Mouse (Mus musculus) spleen, postnatal 36 days (tissue): Measurements from ENCODE around the gene Crybb1.

Experiments
- DNase-seq, 2 experiments: peaks; one replicate each; pipeline ENCODE4 v3.0.0; 2022; ENCODE audit warnings: low spot score in 2 of 2, mixed read lengths in 1 of 2

The Crybb1 gene

GRCm38 (mm10) chr5:112266011-112266777, 10.6 kb downstream of the Crybb1 start:
- peak; percentile 46 to 49 for DNase-seq

- peak; percentile 62 to 66 for DNase-seq
These were observed 15.3 kb downstream of the Crybb1 start for GRCm38 (mm10) chr5:112270764-112271541.

- peak; percentile 55 to 61 for DNase-seq
These were observed 17.3 kb downstream of the Crybb1 start for GRCm38 (mm10) chr5:112272934-112273333.

DNA sequence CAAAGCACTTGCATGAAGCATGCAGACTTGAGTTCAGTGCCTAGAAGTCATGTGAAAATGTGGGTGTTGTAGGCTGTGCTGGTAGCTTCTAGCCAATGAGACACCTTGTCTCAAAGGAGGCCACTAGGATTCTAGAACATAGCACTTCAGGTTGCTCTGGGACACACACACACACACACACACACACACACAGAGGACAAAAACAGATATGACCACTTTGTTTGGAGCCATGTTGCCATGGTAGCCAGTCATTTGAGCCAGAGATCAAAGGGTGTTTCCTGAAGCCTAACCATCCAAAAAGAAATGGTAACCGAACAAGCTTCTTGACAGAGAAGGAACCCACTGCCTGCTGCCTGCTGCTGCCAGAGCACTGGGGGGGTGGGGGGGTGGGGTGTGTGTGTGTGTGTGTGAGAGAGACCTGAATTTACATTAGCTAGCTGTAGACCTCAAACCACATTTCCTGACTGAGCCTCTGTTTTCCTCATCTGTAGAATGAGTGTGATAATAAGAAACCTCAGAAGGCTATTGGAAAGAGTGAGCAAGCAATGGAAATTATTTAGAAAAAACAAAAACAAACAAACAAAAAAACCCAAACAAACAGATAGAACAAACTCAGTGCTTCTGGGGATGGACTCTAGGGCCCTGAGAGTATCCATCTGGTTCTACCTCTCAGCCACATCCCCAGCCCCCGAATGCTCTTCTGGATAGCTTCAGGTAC, 18.3 kb downstream of the Crybb1 start:
- peak in 1 of 2 experiments; percentile 46 for DNase-seq

- no peak for DNase-seq
These were observed 19.6 kb downstream of the Crybb1 start for GRCm38 (mm10) chr5:112275021-112275804.

GRCm38 (mm10) chr5:112276267-112276873, 20.8 kb downstream of the Crybb1 start, which contains the start of gene Tpst2:
Gene Tpst2, plus strand, starts transcription at chr5:112276691.
- peak; percentile 99 to 100 for DNase-seq

DNA sequence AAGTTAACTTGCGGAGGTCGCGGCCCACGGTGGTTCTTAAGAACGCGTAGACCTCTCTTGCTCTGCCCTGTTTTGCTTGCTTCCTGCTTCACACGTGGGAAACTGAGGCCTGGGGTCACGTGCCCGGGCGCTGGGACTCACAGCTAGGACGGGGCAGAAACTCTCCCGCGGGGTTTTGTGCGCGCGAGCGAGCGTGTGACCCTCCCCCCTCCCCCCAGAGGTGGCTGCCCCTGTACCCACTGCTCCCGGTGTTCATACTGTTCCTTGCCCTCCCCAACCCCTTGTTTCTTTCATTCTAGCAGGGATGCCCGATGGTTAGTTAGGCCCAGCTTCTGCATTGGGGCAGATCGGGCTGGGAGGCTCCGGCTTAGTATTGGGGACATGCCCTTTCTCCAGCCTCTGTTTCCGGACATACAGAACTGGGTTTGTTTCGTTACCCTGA, 21.3 kb downstream of the Crybb1 start:
- DNase-seq = no peak

DNA sequence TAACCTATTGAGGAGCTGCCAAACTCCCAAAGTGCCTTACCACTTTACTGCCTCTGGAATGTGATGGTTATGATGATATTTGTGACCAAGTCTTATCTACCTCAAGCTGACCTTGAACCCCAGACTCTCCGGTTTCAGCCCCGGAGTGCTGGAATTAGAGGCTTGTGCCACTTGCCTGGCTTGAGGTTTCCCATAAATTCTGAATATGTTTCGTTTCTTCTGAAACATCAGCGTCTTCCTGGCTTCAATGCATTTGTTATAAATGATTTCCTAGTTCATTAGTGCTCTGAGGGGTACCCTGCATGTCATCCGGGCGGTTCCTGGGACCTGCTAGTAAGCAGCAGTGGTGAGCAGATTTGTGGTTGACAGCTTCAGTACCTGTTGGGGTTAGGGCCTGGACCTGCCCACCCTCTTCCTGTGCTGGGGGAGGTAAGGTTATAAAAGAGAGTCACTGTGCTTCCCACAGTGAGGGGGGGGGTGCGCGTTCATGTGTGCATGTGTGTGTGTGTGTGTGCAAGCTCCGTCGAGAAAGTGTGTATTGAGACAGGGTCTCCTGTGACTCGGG, 22.4 kb downstream of the Crybb1 start:
- no peak for DNase-seq

GRCm38 (mm10) chr5:112279181-112280021, 23.8 kb downstream of the Crybb1 start:
- no peak for DNase-seq

DNA sequence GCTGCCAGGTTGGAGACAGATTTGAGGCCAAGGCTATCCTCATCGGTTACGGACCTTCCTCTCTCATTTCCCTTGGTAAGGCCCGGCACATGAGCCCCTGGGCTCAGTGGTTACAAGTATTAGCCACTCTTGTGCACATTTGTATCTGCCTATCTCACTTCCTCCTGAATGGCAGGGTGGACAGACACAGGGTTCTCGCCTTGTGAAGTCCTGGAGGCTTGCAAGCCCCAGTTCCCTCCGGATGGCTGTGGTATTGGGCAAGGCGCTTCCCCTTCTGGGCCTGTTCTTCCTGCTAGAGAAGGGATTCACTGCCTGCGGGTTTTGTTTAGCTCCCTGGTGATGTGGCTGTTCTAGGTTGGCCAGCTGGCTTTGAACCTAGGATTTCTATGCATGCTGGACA, 24.5 kb downstream of the Crybb1 start:
- peak in 1 of 2 experiments; percentile 58 for DNase-seq

DNA sequence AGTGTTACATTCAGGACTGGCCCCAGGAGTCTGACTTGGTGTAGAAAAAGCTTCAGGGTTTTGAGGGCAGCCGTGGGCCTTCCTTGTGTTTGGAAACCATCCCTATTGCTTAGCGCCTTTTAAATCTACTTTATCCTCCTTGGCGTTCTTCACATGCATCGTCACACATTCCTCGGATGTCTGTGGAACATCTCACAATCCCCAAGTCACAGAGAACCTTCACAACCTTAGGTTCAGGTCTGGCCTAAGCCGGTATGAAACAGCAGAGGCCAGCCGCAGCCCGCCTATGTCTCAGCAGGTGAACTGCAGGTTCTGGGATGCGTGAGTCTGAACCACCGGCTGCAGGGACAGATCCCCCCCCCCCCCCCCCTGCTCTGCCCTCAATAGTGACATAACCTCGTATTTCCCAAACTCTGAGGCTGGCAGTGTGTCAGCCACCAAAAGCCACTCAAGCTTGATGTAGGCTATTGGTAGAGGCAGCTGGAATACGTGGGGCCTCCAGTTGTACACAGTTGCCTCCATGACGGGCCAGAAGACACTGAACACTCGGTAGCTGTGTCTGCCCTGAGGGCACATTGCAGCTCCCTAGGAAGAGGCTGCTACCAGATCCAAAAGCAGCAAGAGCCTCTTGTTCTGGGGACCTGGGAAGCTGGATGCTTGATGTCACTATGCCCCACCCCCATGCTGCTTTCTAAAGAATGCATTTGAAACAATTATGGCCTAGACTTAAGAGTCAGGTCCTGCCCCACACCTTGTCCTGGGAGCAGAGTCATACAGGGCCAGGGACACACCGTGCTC, 25.4 kb downstream of the Crybb1 start:
- no peak for DNase-seq

DNA sequence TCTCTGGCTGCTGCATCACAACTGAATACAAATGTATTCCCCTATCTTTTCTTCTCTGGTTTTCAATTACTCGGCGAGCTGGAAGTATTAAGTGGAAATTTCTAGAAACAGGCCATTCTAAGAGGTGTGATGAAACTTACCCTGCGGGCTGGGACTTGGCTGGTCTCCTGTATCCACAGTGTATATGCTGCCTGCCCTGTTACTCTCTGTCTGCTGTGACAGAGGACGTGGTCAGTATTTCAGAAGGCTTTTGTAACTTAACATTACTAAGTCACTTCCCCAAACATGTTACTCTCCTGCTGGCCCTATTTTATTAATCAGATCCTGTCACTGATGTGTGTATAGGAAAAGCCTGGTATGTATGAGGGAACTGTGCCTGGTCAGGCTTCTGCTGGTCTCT, 26.1 kb downstream of the Crybb1 start:
- no peak for DNase-seq

DNA sequence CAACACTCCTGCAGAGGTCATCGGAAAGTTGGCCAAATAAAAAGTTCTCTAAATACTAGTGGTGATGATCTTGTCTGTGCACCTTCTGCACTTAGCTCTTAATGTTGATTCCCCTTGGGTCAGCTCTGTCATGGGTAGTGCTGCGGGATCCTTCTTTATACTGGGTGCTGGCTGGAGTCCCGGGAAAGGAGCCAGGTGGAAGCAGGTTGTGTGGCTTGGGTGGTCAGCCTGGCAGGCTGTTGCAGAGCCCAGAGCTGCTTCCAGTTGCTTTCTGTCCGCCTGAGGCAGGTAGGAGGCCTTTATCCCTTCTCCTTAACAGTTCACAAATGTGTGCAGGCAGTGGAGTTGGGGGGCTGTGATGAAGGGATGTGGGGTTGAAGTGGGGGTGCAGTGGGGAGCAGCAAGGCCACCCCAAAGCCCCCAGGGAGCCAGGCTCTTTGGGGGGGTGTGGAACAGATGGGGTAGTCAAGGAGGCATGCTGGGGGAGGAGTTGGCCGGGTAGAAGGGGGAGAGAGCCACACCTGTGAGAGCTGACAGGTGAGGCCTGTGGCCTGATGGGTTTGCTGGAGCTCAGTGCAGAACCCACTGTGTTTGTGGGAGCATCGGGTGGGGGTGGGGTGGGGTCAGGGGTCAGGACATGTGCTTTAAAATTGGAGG, 26.6 kb downstream of the Crybb1 start:
- no peak for DNase-seq

DNA sequence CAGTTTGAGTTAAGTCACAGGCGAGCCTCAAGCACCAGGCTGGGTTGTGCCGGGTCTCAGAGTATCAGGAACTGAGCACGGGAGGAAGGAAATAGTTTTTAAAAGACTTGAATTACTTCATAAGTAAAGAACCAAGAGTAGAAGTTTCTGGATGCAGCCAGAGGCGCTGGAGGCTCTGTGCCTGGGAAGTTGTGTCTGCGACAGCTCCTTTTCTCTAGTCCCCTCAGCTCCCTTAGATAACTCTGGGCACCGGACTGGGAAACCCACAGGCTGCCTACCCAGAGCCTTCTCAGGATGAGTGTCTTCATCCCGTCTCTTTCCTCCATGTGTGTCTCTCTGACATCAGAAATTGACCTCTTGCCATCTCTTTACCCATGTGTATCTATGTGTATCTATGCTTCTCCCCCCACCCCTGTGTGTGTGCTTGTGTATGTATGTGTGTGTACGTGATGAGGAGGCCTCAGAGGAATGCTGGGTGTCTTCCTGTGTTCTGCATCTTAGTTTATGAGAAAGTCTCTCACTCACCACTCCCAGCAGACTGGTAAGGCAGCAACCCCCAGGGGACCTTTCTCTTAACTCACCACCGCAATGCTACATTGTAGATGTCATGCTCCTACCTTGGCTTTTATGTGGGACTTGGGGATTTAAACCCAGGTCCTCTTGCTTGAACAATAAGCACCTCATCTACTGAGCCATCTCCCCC, 27.3 kb downstream of the Crybb1 start:
- peak; percentile 48 to 58 for DNase-seq

DNA sequence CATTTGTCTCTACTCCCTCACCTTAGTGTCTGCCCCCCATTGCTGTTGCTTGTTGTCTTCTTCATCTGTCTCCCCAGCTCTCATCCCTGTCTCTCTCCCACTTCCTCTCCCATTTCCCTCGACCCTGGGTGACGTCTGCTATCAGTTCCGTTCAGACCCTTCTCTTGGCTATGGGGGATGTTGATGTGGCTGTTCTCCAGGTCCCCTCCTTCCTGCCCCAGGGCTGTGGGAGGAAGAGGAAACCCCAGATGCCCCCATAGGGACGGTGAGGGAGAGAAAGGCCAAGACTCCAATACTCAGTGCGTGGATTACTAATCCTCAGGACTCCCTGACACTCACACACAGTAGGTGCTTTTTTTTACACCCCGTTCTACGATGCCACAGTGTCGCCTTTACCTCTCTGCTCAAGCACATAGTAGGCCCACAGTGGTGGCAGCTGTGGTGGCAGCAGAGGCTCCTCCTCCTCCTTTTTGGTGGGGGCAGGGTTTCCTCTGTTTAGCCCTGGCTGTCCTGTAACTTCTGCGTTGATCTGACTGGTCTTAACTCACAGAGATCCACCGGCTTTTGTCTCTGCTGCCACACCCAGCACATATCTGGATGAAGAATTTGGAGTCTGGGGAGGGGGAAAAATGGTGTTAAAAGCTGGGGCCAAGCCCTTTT, 28.1 kb downstream of the Crybb1 start:
- DNase-seq = no peak

DNA sequence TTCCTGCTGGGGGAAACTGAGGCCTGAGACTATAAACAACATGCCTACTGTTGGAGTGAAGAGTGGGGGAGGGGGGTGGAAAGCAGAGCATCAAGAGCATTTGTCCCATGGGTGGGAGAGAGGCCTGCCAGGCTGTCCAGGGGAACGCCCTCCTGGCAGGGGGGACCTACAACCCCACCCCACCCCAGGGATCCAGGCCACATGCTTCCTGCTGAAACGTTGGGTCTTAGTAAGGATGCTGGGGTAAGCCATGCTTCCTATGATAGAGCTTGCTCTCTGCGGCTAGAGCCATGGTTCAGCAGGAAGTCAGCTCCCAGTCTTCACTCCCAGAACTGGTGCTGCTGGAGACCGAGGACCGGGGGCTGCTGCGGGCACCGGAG, 28.6 kb downstream of the Crybb1 start:
- no peak for DNase-seq

GRCm38 (mm10) chr5:112285548-112286085, 30.0 kb downstream of the Crybb1 start:
- DNase-seq = no peak
